Mouse (Mus musculus) c-Kit-positive CD71-negative TER-119-negative erythroid progenitor cells, embryonic 14.5 days (primary cell): ENCODE data around the gene Top2b.

Experiments
- DNase-seq: peaks from one replicate; pipeline ENCODE4 v3.0.0-alpha.2; 2013; ENCODE audit warnings: low read depth

Gene Top2b

GRCm38 (mm10) chr14:16427569-16427968, 62.6 kb downstream of the Top2b start:
- no peak for DNase-seq

- DNase-seq: no peak
Observed at GRCm38 (mm10) chr14:16431941-16432499, 67.0 kb downstream of the Top2b start.

- no peak for DNase-seq
Observed at GRCm38 (mm10) chr14:16432550-16432949, 67.6 kb downstream of the Top2b start.

- DNase-seq: no peak
Observed at GRCm38 (mm10) chr14:16433206-16433605, 68.2 kb downstream of the Top2b start.

- peak; percentile 50 for DNase-seq
Observed at GRCm38 (mm10) chr14:16434396-16435171, 69.6 kb downstream of the Top2b start.

- DNase-seq: no peak
Observed at GRCm38 (mm10) chr14:16437386-16437785, 72.4 kb downstream of the Top2b start.

- no peak for DNase-seq
Observed at GRCm38 (mm10) chr14:16439385-16440126, 74.6 kb downstream of the Top2b start.

GRCm38 (mm10) chr14:16444859-16445258, 79.9 kb downstream of the Top2b start:
- DNase-seq: no peak

- peak; percentile 36 for DNase-seq
Observed at GRCm38 (mm10) chr14:16447587-16447986, 82.6 kb downstream of the Top2b start.

- DNase-seq: no peak
Observed at GRCm38 (mm10) chr14:16448269-16448987, 83.4 kb downstream of the Top2b start.

- DNase-seq: no peak
Observed at GRCm38 (mm10) chr14:16478606-16479323, 113.8 kb downstream of the Top2b start.

- DNase-seq: no peak
Observed at GRCm38 (mm10) chr14:16479521-16479920, 114.5 kb downstream of the Top2b start.

GRCm38 (mm10) chr14:16480621-16481020, 115.6 kb downstream of the Top2b start:
- no peak for DNase-seq

- no peak for DNase-seq
Observed at GRCm38 (mm10) chr14:16483656-16484380, 118.8 kb downstream of the Top2b start.
